Mouse (Mus musculus): ENCODE measurements around the gene Lim2. TPM values are rescaled to one million over a fixed set of nuclear protein-coding genes. Genes with fewer than 3 reads are reported as not detected.
A peak's percentile ranks its signal among the peaks of the same experiment; 100 is the strongest.
"Not testable (repeated sequence)": the region's sequence is repeated elsewhere in the genome, so short reads cannot be mapped to it uniquely, and the experiment has no call there.

The Lim2 gene
- polyA plus RNA-seq (2012; rRNA removed): not detected in 2 replicates

DNA sequence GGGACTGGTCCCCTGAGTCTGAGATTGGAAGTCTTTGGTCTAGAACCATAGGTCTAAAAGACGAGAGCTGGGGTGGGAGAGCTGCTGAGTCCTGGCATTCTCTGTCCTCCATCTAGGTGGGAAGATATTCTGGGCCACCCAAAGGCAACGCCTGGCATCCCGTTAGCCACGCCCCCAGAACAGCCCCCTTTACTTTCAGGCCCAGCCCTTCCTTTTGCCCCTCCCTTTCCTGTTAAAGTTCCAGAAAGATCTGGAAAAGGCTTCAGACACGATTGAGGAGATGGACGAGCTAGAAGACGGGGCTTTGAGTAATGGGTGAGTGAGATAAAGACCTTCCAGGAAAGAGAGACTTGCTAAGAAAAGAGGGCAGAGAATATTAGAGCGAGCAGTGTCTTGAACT is at the start of gene Lim2:
Lim2 (plus strand) TSS at position 265 of the 400 bp plus-strand sequence.
- no peak for DNase-seq (ENCODE audit: low read depth, low spot score)
- WGBS: 82% methylated on average over 8 of the region's 8 CpGs

DNA sequence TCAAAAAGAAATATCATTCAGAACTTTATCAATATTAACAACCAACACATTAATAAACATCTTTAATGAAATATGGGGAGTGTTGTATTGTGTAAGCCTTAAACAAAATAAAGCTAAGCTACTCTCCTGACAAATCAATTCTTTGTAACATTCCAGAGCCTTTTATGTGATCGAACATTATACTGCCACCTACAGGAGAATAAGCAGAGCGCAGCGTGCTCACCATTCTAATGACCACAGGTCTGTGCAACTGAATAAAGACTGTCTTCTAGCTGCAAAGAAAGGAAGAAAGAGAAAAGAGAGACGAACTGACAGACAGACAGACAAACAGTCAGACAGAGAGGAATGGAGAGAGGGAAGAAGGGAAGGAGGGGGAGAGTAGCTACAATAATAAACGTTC is 49.2 kb upstream of the Lim2 start:
- WGBS: 11% methylated on average over 5 of the region's 5 CpGs
- DNase-seq (ENCODE audit: low read depth, low spot score): peak; percentile 27

DNA sequence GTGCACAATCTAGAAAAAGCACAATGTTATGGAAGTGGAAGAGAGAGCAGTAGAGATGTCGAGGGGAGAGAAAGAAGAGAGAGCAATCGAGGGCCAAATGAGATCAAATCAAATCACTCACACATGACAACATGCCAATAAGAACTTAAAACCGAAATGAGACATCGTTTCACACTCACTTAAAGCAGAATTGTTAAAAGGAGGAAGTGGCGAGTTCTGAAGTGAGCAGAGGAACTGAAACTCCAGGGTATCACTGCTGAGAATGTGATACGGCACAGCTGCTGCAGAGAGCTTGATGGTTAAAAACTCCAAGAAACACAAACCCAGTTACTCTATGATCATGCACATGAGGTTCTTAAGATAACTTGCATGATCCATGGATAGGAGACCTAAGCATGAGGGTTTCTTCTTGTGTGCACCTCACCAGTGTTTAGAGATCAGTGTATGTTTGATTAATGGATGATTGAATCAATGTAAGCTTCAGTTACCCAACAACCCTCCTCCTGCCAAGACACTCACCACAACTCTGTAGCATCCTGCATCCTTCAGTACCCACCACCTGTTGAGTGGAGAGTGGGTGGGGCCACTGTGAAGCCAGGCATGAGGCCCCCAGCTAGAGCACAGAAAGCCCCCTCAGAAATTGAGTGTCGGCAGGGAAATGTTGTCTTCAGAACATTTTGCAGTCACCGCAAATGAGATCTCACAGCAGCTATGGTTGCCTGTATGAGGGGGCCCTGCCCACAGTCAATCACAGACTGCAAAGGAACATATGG is 34.9 kb upstream of the Lim2 start:
- WGBS: 67% methylated on average over 8 of the region's 8 CpGs
- DNase-seq (ENCODE audit: low read depth, low spot score): no peak

DNA sequence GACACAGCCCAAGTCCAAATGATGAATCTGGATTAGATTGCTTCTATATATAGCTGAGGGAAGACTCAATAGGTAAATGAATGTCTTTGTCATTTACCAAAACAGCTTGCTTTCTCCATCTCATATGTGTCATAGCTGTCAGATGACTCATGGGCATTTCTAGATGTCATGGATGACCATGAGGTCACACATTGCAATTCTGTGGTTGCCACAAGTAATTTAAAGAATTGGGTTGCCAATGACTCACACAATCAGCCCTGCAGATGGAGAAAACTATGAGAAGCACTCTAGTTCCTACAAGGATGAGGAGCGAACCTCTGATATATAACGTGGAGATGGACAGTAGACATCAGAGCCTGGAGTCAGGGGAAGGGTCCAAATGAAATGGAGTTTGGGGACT is 28.0 kb upstream of the Lim2 start:
- DNase-seq (ENCODE audit: low read depth, low spot score): no peak
- 81% methylated on average over 2 of the region's 2 CpGs for WGBS

DNA sequence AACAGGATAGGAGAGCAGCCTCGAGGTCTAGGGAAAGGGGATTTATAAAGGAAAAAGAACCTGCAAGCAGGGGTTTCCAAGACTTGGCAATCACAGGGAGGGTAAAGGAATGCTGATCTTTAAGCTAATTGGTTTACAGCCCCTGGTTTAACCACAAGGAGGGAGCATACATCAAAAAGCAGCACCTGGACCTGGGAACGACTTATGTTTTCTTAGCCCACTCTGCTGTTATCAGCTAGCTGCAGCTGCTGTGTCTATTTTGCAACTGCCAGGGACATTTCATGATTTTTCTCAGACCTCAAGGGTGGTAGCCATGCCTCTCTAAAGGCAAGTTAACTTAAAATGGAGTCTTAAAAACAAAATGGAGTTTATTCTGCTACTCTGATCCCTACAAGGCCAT is 24.8 kb upstream of the Lim2 start:
- WGBS: 7% methylated on average over 2 of the region's 2 CpGs
- DNase-seq (ENCODE audit: low read depth, low spot score): no peak

DNA sequence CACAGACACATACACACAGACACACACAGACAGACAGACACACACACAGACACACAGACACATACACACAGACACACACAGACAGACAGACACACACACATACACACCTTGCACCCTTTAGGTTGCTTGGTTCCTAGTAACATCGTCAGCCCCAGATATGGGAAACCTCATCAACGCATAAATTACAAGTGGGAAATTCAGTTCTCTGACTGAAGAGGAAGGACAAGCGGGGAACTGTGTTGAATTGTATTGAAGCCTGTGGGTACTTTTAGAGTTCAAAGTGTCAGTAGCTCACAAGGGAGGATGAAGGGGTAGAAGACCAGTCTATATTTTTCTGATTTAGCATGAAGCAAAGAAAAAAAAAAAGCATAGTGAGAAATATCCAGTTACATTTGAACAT is 19.9 kb upstream of the Lim2 start:
- 66% methylated on average over 3 of the region's 3 CpGs for WGBS
- DNase-seq (ENCODE audit: low read depth, low spot score): no peak

DNA sequence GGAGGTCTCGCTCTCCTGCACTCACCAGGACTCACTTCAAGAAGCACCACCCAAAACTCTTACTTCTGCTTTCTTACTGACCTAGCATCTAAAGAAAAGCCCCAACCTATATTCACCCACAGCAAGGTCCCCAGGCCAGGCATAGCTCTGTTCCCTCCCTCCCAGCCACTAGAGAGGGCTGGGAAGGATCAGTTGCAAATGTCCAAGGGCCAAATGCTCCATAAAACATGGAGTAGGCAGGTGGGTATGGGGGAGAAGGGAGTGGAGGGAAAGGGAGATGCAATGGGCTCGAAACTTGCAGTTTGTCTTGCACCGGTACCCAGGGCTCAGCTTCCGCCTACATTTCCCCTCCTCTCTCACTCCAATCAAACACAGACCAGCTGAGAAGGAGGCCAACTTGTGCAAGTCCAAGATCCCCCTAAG is 19.3 kb upstream of the Lim2 start, which contains the start of gene Siglecg:
Siglecg (plus strand) TSS at position 74 of the 423 bp plus-strand sequence.
- WGBS: 70% methylated on average over 4 of the region's 4 CpGs
- DNase-seq (ENCODE audit: low read depth, low spot score): no peak

DNA sequence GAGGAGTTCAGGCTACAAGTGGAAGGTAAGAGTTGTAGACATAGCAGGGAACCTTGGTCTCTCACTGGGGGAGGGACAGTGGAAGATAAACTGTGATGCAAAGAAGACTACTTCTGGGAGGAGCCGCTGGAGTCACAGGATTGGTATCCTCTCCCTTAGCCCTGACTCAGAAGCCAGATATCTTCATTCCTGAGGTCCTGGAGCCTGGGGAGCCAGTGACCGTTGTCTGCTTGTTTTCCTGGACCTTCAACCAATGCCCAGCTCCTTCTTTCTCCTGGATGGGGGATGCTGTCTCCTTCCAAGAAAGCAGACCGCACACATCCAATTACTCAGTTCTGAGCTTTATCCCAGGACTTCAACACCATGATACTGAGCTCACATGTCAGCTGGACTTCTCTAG is 18.4 kb upstream of the Lim2 start:
- WGBS: 76% methylated on average over 3 of the region's 3 CpGs
- no peak for DNase-seq (ENCODE audit: low read depth, low spot score)

DNA sequence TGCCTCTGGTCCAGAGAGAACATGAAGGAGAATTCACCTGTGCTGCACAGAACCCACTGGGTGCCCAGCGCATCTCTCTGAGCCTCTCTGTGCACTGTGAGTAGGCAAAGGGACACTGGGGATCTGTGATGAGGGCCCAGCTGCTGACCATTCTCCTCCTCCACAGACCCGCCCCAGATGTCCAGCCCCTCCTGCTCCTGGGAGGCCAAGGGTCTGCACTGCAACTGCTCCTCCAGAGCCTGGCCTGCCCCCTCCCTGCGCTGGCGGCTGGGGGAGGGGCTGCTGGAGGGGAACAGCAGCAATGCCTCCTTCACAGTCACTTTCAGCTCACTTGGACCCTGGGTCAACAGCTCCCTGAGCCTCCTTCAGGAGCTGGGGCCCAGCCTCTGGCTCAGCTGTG is 15.7 kb upstream of the Lim2 start:
- 35% methylated on average over 4 of the region's 4 CpGs for WGBS
- DNase-seq (ENCODE audit: low read depth, low spot score): not testable (repeated sequence)

DNA sequence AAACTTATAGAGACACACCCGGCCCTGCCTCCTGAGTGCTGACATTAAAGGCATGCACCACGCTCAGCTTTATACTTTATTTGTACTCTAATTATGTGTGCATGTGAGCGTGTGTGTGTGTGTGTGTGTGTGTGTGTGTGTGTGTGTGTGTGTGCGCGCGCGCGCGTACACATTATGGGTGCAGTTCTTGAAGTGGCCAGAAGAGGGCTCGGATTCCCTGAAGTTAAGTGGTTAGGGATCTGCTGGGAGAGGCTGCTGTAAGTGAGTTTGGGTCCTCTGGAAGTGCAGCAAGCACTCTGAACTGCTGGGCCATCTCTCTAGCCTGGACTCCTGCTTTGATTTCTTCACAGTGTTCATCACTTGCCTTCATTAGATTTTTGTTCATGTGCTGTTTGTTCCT is 10.2 kb upstream of the Lim2 start:
- WGBS: 78% methylated on average over 10 of the region's 10 CpGs

DNA sequence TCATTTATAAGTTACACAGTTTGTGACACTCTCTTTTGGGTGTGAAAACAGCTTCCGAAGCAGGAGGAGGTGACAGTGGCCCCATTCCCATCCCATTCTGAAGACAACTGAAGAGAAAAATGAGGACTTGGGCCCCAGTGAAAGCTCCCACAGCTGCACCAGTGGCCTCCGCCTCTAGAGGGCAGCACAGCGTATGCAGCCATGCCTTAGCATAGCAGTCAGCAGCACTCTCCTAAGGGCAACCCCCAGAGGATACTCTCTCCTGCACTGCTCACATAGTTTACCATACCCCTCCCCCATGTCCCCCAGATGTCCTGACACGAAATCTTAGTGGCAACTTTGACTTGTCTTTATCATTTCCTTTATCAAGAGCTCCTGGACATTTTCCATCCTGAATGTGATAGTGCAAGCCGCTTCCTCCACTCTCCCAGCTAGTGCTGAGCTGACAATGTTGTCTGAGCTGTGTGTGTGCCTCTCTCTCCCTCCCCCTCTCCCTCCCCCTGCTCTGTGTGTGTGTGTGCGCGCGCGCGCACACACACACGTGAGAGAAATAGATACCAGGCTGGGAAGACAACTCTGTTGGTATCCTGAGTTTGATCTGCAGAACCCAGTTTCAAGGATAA is 4.4 kb upstream of the Lim2 start:
- WGBS: 23% methylated on average over 11 of the region's 11 CpGs
- peak; percentile 47 for DNase-seq (ENCODE audit: low read depth, low spot score)

More for the DNA sequence above, 10.2 kb upstream of the Lim2 start:
- no peak for DNase-seq (ENCODE audit: low read depth, low spot score)

DNA sequence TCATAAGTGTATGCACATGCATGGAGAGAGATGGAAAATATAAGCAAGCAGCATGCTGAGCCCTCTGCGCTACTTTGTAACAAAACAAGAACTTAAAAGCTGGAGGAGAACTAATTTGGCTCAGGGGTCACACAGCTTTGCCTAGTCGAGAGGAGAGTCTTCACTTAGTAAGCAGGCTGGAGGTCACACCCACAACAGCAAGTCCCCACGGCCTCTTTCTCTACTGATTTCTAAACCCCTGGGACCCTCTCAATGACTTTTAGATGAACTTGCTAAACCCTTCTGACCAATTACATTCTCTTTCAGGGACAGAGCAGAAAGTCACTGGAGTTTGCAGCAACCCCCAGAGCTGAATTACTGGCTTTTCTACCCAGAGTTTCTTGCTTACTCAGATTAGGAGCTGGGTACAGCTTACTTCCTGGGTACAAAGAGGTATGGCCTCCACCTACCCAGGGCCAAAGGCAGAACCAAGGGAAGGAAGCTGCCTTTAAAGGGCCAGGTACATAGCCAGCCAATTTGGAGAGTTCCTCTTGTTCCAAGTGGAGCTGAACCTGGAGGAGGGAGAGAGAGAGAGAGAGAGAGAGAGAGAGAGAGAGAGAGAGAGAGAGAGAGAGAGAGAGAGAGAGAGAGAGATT is 3.4 kb upstream of the Lim2 start:
- DNase-seq (ENCODE audit: low read depth, low spot score): no peak
- 55% methylated on average over 3 of the region's 3 CpGs for WGBS

DNA sequence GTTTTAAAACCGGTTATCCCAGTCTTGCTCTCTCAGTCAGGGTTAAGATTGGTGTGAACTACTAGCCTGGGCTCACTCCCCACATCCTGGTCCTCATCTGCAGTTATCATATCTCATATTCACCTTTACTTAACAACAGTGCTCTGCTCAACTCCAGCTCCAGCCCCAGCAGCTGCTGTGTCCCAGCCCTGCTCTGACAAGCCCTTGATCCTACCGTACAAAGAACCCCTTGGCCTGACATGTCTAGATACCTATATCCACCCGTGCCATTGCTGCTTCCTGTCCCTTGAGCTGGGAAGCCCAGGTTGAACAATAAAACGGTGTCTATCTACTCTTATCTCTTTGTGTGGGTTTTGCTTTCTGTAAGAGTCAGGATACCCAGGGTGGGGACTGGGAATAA is 2.0 kb downstream of the Lim2 start:
- DNase-seq (ENCODE audit: low read depth, low spot score): no peak
- WGBS: 36% methylated on average over 4 of the region's 4 CpGs

DNA sequence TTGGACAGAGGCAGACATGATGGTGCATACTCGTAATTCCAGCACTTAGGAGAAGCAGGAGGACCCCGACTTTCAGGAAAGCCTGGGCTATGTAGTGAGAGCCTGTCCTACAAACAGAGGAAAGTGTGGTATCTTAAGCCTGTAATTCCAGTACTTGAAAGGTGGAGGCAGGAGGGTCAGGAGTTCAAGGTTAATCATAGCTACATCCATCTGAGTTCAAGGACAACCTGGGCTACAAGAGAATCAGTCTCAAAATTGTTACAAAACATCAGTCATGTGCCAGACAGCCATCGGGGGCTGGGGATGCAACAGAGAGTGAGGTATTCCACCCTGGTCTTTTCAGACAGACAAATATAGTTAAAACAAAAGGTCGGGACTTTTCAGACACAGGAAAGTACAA is 5.4 kb downstream of the Lim2 start:
- 66% methylated on average over 4 of the region's 4 CpGs for WGBS

DNA sequence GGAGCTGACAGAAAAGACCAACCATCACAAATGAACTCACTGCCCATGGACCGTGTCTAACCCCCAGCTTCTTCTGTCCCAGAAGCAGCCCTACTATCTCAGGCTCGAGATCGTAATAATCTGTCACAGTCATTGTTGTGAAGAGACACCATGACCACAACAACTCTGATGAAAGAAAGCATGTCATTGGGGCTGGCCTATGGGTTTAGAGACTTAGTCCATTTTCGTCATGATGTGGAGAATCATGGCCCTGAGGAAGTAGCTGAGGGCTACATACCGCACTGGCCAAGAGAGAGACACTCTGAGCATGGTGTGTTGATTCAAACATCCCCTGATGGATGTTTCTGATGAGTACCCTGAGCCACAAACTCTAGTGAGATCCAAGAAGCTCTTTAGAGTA is 7.2 kb downstream of the Lim2 start:
- 89% methylated on average over 5 of the region's 5 CpGs for WGBS
- DNase-seq (ENCODE audit: low read depth, low spot score): no peak

More for the DNA sequence above, 5.4 kb downstream of the Lim2 start:
- no peak for DNase-seq (ENCODE audit: low read depth, low spot score)

DNA sequence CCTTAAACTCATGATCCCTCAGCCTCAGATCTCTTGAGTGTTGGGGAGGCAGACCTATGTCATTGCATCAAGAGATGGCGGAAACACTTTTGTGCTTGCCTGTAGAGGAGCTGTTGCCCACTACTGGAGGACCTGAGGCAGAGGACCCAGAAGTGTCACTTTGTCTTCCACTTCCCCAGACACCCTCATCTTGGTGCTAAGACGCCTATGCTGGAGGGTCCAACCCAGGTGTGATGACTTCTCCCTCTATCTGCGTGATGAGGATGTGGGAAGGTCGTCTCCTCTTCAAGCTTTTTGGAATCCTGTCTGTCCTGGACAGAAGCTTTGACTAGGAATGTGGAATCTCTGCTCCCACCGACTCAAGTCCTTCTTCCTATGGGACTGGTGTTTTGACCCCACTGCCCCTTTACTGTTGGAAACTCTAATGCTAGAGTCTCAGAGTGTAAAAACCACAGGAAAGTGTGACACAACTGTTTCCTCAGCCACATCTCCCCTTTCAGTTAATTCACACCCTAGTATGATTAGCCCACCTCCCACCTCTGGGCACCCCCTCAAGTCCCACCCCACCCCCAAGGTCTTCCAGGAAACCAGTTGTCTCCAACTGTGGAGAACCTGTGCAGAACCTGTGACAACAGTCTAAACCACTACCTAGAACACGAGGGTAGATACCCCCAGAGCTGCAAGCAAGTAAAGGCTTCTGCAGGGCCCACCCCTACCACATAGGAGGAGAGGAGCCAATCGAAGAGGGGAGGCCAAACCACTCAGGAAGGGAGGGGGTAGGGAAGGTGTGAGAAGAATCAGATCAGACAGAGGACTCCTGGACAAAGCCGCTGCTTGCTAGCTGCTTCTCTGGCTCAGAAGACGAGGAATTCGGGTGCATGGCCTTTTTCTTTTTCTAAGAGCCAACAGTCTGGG is 9.1 kb downstream of the Lim2 start, which contains the start of gene Nkg7:
Nkg7 (plus strand) TSS at position 733 of the 915 bp plus-strand sequence.
- DNase-seq (ENCODE audit: low read depth, low spot score): no peak
- 73% methylated on average over 10 of the region's 10 CpGs for WGBS

DNA sequence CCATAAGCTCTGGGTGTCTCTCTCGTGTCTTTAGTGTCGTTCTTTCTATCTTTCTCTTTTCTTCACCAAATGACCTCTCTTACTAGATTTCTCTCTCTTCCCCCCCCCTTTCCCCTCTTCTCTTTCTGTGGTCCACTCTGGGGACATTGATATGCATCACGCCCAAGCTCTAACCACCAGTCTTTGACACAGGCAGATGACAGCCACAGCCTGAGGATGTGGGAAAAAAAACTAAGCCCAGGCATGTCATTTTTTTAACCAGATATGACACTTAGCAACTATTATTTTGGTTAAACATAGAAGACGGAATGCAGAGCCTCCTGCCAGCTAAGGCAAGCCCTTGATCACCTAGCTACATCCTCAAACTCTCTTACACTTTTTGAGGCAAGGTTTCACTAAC is 11.1 kb downstream of the Lim2 start:
- DNase-seq (ENCODE audit: low read depth, low spot score): no peak
- WGBS: 82% methylated on average over 4 of the region's 4 CpGs

DNA sequence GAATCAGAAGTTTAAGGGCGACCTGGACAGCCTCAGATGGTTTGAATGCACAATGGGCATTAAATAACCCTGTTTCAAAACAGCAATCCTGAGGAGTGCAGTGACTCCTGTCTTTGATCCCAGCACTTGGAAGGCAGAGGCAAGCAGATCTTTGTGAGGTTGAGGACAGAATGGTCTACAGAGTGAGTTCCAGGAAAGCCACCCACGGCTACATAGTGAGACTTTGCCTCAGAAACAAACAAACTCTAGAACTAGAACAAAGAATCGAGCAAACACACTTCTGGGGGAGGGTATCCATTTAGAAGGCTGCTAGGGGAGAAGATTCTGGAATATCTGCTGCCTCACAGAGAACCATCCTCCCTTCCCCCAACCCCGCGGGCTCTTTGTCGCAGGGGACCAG is 13.0 kb downstream of the Lim2 start, which contains the start of gene Cldnd2:
Cldnd2 (plus strand) TSS at position 301 of the 400 bp plus-strand sequence.
- DNase-seq (ENCODE audit: low read depth, low spot score): no peak
- 68% methylated on average over 6 of the region's 6 CpGs for WGBS

DNA sequence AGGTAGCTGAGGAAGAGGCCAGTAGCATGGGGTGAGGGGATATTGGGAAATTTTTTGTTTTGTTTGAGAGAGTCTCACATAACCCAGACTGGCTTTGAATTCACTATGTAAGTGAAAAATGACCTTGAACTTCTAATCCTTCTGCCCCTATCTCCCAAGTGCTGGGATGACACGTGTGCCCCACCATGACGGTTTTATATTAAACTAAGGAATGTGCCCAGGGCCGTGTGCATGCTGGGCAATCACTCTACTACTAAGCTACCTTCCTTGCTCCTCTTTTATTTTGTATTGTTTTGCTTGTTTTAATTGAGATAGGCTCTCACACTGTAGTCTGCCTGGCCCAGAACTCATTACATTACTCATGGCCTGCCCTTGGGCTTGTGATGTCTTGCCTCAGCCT is 13.6 kb downstream of the Lim2 start:
- WGBS: 69% methylated on average over 3 of the region's 3 CpGs

DNA sequence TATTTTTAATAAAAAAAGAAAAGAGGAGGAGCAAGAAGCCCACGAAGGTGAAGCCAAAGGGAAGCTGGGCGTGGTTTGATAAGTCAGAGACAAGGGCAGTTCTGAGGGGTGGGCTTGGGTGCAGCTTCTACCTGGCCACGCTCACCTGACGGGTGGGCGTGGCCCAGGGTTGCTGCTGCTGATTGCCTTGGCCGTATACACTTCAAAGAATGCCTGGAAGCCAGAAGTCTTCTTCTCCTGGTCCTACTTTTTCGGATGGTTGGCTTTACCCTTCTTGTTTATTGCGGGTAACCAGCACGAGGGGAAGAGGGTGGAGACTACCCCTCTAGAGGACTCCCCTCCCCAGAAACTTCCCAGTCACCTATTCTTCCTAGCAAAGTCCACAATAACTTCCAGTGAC is 15.2 kb downstream of the Lim2 start:
- 5% methylated on average over 9 of the region's 9 CpGs for WGBS
- no peak for DNase-seq (ENCODE audit: low read depth, low spot score)

More for the DNA sequence above, 13.6 kb downstream of the Lim2 start:
- DNase-seq (ENCODE audit: low read depth, low spot score): no peak

All from large intestine, adult 2 months (tissue).